Comparison of ENCODE assay signal across 11 mouse cellular contexts in genomic region chr10:53399053-53399452, GRCm38 (mm10). TPM values are rescaled to one million over a fixed set of nuclear protein-coding genes. Genes with fewer than 3 reads are reported as not detected.
DNase-seq lines count a peak whose midpoint lies in the region; ATAC-seq and TF ChIP-seq lines count a peak whose summit lies in the region.
"Had no signal": no experiment of that assay in that cellular context is flagged by ENCODE, and none has a peak within 500 bp of the region (broad histone marks: within the 10 kb centered on the region; RNA-seq: fewer than 3 reads in every experiment).

No protein-coding gene starts in this region.

- no peak overlapping the region for H3K9ac ChIP-seq in intestine, embryonic 14.5 days (ENCODE audit: low read length)
- no peak overlapping the region for H3K9ac ChIP-seq in intestine, postnatal 0 days (ENCODE audit: low read depth, low read length)
- H3K9ac ChIP-seq in neural tube, embryonic 11.5 days (ENCODE audit: low read length), result no peak overlapping the region
- H3K9ac ChIP-seq in neural tube, embryonic 15.5 days (replicated peaks), result no peak overlapping the region
- H3K9ac ChIP-seq in hindbrain, embryonic 15.5 days, result no peak overlapping the region

- H3K4me1 ChIP-seq in intestine, embryonic 14.5 days (replicated peaks; ENCODE audit: control insufficient read depth, insufficient read depth, low read length), result peaks cover 7% of the 10 kb centered on the region; the same call in 1 of the 2 replicates
- no peaks in the 10 kb centered on the region for H3K4me1 ChIP-seq in intestine, postnatal 0 days (replicated peaks; ENCODE audit: control insufficient read depth, insufficient read depth, low read length)
- peaks cover 3% of the 10 kb centered on the region; the same call in 1 of the 2 replicates for H3K4me1 ChIP-seq in neural tube, embryonic 11.5 days (ENCODE audit: control insufficient read depth, insufficient read depth, low read length)
- peaks cover 6% of the 10 kb centered on the region; the same call in 1 of the 2 replicates for H3K4me1 ChIP-seq in neural tube, embryonic 15.5 days
- H3K4me1 ChIP-seq in hindbrain, embryonic 15.5 days (replicated peaks), result peaks cover 8% of the 10 kb centered on the region

- no peaks in the 10 kb centered on the region for H3K9me3 ChIP-seq in intestine, embryonic 14.5 days (ENCODE audit: control insufficient read depth, low read length)
- no peaks in the 10 kb centered on the region for H3K9me3 ChIP-seq in intestine, postnatal 0 days (ENCODE audit: control insufficient read depth)
- H3K9me3 ChIP-seq in neural tube, embryonic 11.5 days (ENCODE audit: control insufficient read depth, low read length), result no peaks in the 10 kb centered on the region
- H3K9me3 ChIP-seq in neural tube, embryonic 15.5 days (replicated peaks), result no peaks in the 10 kb centered on the region
- no peaks in the 10 kb centered on the region for H3K9me3 ChIP-seq in hindbrain, embryonic 15.5 days
- H3K9me3 ChIP-seq: G1E had no signal

- no peak overlapping the region for H3K4me3 ChIP-seq in intestine, embryonic 14.5 days (ENCODE audit: low read depth, low read length)
- H3K4me3 ChIP-seq in intestine, postnatal 0 days (ENCODE audit: low read depth, low read length), result no peak overlapping the region
- H3K4me3 ChIP-seq in neural tube, embryonic 11.5 days (ENCODE audit: low read depth, low read length), result no peak overlapping the region
- H3K4me3 ChIP-seq in neural tube, embryonic 15.5 days (replicated peaks), result no peak overlapping the region
- H3K4me3 ChIP-seq in hindbrain, embryonic 15.5 days, result no peak overlapping the region

- no peaks in the 10 kb centered on the region for H3K27me3 ChIP-seq in intestine, embryonic 14.5 days (replicated peaks; ENCODE audit: control insufficient read depth, insufficient read depth, low read length)
- H3K27me3 ChIP-seq in intestine, postnatal 0 days (replicated peaks; ENCODE audit: control insufficient read depth, insufficient read depth, low read length), result no peaks in the 10 kb centered on the region
- H3K27me3 ChIP-seq in neural tube, embryonic 11.5 days (ENCODE audit: control insufficient read depth, insufficient read depth, low read length), result no peaks in the 10 kb centered on the region
- H3K27me3 ChIP-seq in neural tube, embryonic 15.5 days (replicated peaks), result no peaks in the 10 kb centered on the region
- no peaks in the 10 kb centered on the region for H3K27me3 ChIP-seq in hindbrain, embryonic 15.5 days

- no peaks in the 10 kb centered on the region for H3K36me3 ChIP-seq in intestine, embryonic 14.5 days (ENCODE audit: control insufficient read depth, insufficient read depth, low read length)
- no peaks in the 10 kb centered on the region for H3K36me3 ChIP-seq in intestine, postnatal 0 days (ENCODE audit: control insufficient read depth, insufficient read depth)
- no peaks in the 10 kb centered on the region for H3K36me3 ChIP-seq in neural tube, embryonic 11.5 days (ENCODE audit: control insufficient read depth, insufficient read depth, low read length)
- H3K36me3 ChIP-seq in neural tube, embryonic 15.5 days, result no peaks in the 10 kb centered on the region
- H3K36me3 ChIP-seq in hindbrain, embryonic 15.5 days, result no peaks in the 10 kb centered on the region
- H3K36me3 ChIP-seq: G1E had no signal

- 42% methylated on average over 3 of the region's 3 CpGs for WGBS in intestine, embryonic 14.5 days
- 60% methylated on average over 3 of the region's 3 CpGs for WGBS in intestine, postnatal 0 days
- WGBS in neural tube, embryonic 11.5 days, result 58% methylated on average over 3 of the region's 3 CpGs
- 60% methylated on average over 3 of the region's 3 CpGs for WGBS in neural tube, embryonic 15.5 days
- whole genome bisulfite sequencing in hindbrain, embryonic 15.5 days, result 48% methylated on average over 3 of the region's 3 CpGs

- H3K4me2 ChIP-seq in intestine, embryonic 14.5 days (ENCODE audit: low read length), result 0 out of 2 replicates have a peak overlapping the region, but pooled peaks have one; percentile 43
- no peak overlapping the region for H3K4me2 ChIP-seq in intestine, postnatal 0 days (replicated peaks; ENCODE audit: low read depth)
- no peak overlapping the region for H3K4me2 ChIP-seq in neural tube, embryonic 11.5 days (ENCODE audit: low read depth)
- H3K4me2 ChIP-seq in neural tube, embryonic 15.5 days, result no peak overlapping the region
- H3K4me2 ChIP-seq in hindbrain, embryonic 15.5 days, result peak overlapping the region; percentile 42; the same call in 1 of the 2 replicates

- no peak for TF ChIP-seq CTCF in intestine, postnatal 0 days (IDR thresholded peaks at IDR 0.05; ENCODE audit: low read depth)

- DNase-seq in intestine, embryonic 14.5 days (ENCODE audit: low spot score), result no peak
- no peak for DNase-seq in neural tube, embryonic 11.5 days (ENCODE audit: low spot score)
- DNase-seq in urinary bladder, postnatal 25 days (ENCODE audit: low spot score), result no peak
- DNase-seq in testis, postnatal 10 days (ENCODE audit: low spot score), result no peak
- DNase-seq: adrenal gland, adult 2 months; layer of hippocampus, adult 9-11 months; thymus, postnatal 36 days had no signal

- no peak for ATAC-seq in intestine, embryonic 14.5 days (replicated peaks; ENCODE audit: low FRiP score, low TSS enrichment, low read depth)
- ATAC-seq in intestine, postnatal 0 days, result no peak
- ATAC-seq in neural tube, embryonic 11.5 days (ENCODE audit: insufficient read depth, low FRiP score, low TSS enrichment), result peak; percentile 20; the same call in 1 of the 2 replicates
- no peak for ATAC-seq in neural tube, embryonic 15.5 days (ENCODE audit: low FRiP score)
- no peak for ATAC-seq in hindbrain, embryonic 15.5 days (ENCODE audit: low FRiP score, low read depth)

- peak overlapping the region; percentile 5; the same call in 1 of the 2 replicates for H3K27ac ChIP-seq in intestine, embryonic 14.5 days (ENCODE audit: low read depth)
- H3K27ac ChIP-seq in intestine, postnatal 0 days (ENCODE audit: low read depth, low read length), result no peak overlapping the region
- no peak overlapping the region for H3K27ac ChIP-seq in neural tube, embryonic 11.5 days (ENCODE audit: low read depth, low read length)
- no peak overlapping the region for H3K27ac ChIP-seq in neural tube, embryonic 15.5 days (replicated peaks)
- H3K27ac ChIP-seq in hindbrain, embryonic 15.5 days (replicated peaks), result no peak overlapping the region

RNA-seq across cellular contexts. Expression of gene Cep85l, which starts 19.3 kb away (rescaled TPM):
- polyA plus RNA-seq in intestine, embryonic 14.5 days (2014; fragmentation: Nextera tagmentation; extraction: Ambion mirVana), result 6.1 and 7.0 TPM in 2 replicates
- polyA plus RNA-seq in intestine, postnatal 0 days (2015; fragmentation: Nextera tagmentation; extraction: Ambion mirVana), result 1.5 and 1.9 TPM in 2 replicates
- 6.2 and 7.7 TPM in 2 replicates for polyA plus RNA-seq in neural tube, embryonic 11.5 days (2014; fragmentation: Nextera tagmentation; extraction: Ambion mirVana)
- 4.8 and 5.0 TPM in 2 replicates for polyA plus RNA-seq in neural tube, embryonic 15.5 days (2015; fragmentation: Nextera tagmentation; extraction: Ambion mirVana)
- 5.0 TPM in 2 replicates for polyA plus RNA-seq in hindbrain, embryonic 15.5 days (2015; fragmentation: Nextera tagmentation; extraction: Ambion mirVana)
- polyA plus RNA-seq: G1E had no signal

Comparison
In these comparisons a context has a peak if more than half of its experiments do, and no peak if none do; other contexts are left out.
1. H3K4me2 ChIP-seq: peak in intestine, embryonic 14.5 days (single experiment) and hindbrain, embryonic 15.5 days (single experiment); none in intestine, postnatal 0 days (single experiment), neural tube, embryonic 11.5 days (single experiment) and neural tube, embryonic 15.5 days (single experiment).